In genomic region chr17:8165608-8165945, GRCm38 (mm10) we compare ENCODE assay signal across 8 mouse cellular contexts. TPM values are rescaled to one million over a fixed set of nuclear protein-coding genes. Genes with fewer than 3 reads are reported as not detected.
DNase-seq lines count a peak whose midpoint lies in the region; ATAC-seq and TF ChIP-seq lines count a peak whose summit lies in the region.
"Not testable (repeated sequence)": the region's sequence is repeated elsewhere in the genome, so short reads cannot be mapped to it uniquely, and the experiment has no call there.

No protein-coding gene starts in this region.

- ATAC-seq in hindbrain, embryonic 12.5 days (ENCODE audit: low FRiP score): not testable (repeated sequence)
- peak; percentile 46 for ATAC-seq in neural tube, embryonic 15.5 days (ENCODE audit: low FRiP score)

- H3K27me3 ChIP-seq in hindbrain, embryonic 12.5 days; neural tube, embryonic 15.5 days (replicated peaks): not testable (repeated sequence)

- under 1% methylated on average over 38 of the region's 42 CpGs for WGBS in hindbrain, embryonic 12.5 days
- WGBS in neural tube, embryonic 15.5 days: 0% methylated on average over 35 of the region's 42 CpGs

- peak overlapping the region; percentile 51 for H3K4me2 ChIP-seq in hindbrain, embryonic 12.5 days (replicated peaks)
- H3K4me2 ChIP-seq in neural tube, embryonic 15.5 days: peak overlapping the region; percentile 48

- intact Hi-C loops in left cerebral cortex, adult 2 months (cut with DNase I): not testable (repeated sequence)

- peak overlapping the region; percentile 66 for H3K9ac ChIP-seq in hindbrain, embryonic 12.5 days
- H3K9ac ChIP-seq in neural tube, embryonic 15.5 days (replicated peaks): peak overlapping the region; percentile 47

- TF ChIP-seq CTCF in left cerebral cortex, adult 2 months (IDR thresholded peaks at IDR 0.05): not testable (repeated sequence)

- H3K27ac ChIP-seq in hindbrain, embryonic 12.5 days: 0 out of 2 replicates have a peak overlapping the region, but pooled peaks have one; percentile 35
- H3K27ac ChIP-seq in left cerebral cortex, adult 2 months: not testable (repeated sequence)
- H3K27ac ChIP-seq in neural tube, embryonic 15.5 days (replicated peaks): peak overlapping the region; percentile 60; the same call in 1 of the 2 replicates

- H3K9me3 ChIP-seq in hindbrain, embryonic 12.5 days (replicated peaks); neural tube, embryonic 15.5 days (replicated peaks): not testable (repeated sequence)

- peak overlapping the region; percentile 53 for H3K4me3 ChIP-seq in hindbrain, embryonic 12.5 days
- H3K4me3 ChIP-seq in left cerebral cortex, adult 2 months: peak overlapping the region; percentile 50
- H3K4me3 ChIP-seq in neural tube, embryonic 15.5 days (replicated peaks): peak overlapping the region; percentile 50

- DNase-seq in adipocyte (ENCODE audit: low spot score): peak; percentile 23
- DNase-seq in cerebellum, postnatal 14 days: peak; percentile 34 to 64
- peak; percentile 15 for DNase-seq in gastrocnemius, adult 18-20 months (ENCODE audit: low spot score)
- DNase-seq in left cerebral cortex, adult 2 months (ENCODE audit: extremely low spot score in 1 of 2, low spot score in 2 of 2): peak; percentile 35 to 37
- peak; percentile 28 for DNase-seq in lung, postnatal 14 days
- DNase-seq in thymus, postnatal 14 days: peak; percentile 54

- H3K4me1 ChIP-seq in hindbrain, embryonic 12.5 days; neural tube, embryonic 15.5 days: not testable (repeated sequence)

- peaks cover 11% of the 10 kb centered on the region for H3K36me3 ChIP-seq in hindbrain, embryonic 12.5 days
- peaks cover 13% of the 10 kb centered on the region for H3K36me3 ChIP-seq in neural tube, embryonic 15.5 days

RNA-seq across cellular contexts. Expression of gene Fgfr1op, which starts 0.3 kb away (rescaled TPM):
- total RNA-seq in gastrocnemius, adult 18-20 months (2021): 10 to 100 TPM; 14.9 to 17.9 TPM
- polyA plus RNA-seq in hindbrain, embryonic 12.5 days (2016; fragmentation: Nextera tagmentation; extraction: Ambion mirVana): 34.6 TPM in 2 replicates
- 10 to 100 TPM; 21.4 to 21.7 TPM for total RNA-seq in left cerebral cortex, adult 2 months (2021)
- 29.3 and 31.3 TPM in 2 replicates for polyA plus RNA-seq in neural tube, embryonic 15.5 days (2015; fragmentation: Nextera tagmentation; extraction: Ambion mirVana)

RNA-seq across cellular contexts. Expression of gene Rnaset2a, which starts 17.7 kb away (rescaled TPM):
- 10 to 100 TPM; 13.7 to 20.3 TPM for total RNA-seq in gastrocnemius, adult 18-20 months (2021)
- polyA plus RNA-seq in hindbrain, embryonic 12.5 days (2016; fragmentation: Nextera tagmentation; extraction: Ambion mirVana): 16.5 and 21.6 TPM in 2 replicates
- 1 to 10 TPM; 3.7 to 4.7 TPM for total RNA-seq in left cerebral cortex, adult 2 months (2021)
- polyA plus RNA-seq in neural tube, embryonic 15.5 days (2015; fragmentation: Nextera tagmentation; extraction: Ambion mirVana): 12.6 and 17.6 TPM in 2 replicates

RNA-seq across cellular contexts. Expression of gene Gm49673, which starts 18.0 kb away (rescaled TPM):
- under 1 TPM; 0.11 to 0.50 TPM for total RNA-seq in gastrocnemius, adult 18-20 months (2021)
- polyA plus RNA-seq in hindbrain, embryonic 12.5 days (2016; fragmentation: Nextera tagmentation; extraction: Ambion mirVana): 0.18 TPM in 1 of 2 replicates, not detected in the other
- total RNA-seq in left cerebral cortex, adult 2 months (2021): under 1 TPM; 0.18 to 0.61 TPM
- 0.27 TPM in 1 of 2 replicates, not detected in the other for polyA plus RNA-seq in neural tube, embryonic 15.5 days (2015; fragmentation: Nextera tagmentation; extraction: Ambion mirVana)
